Mouse (Mus musculus) kidney, embryonic 16.5 days (tissue): ENCODE data around the gene Emx1. TPM values are rescaled to one million over a fixed set of nuclear protein-coding genes. Genes with fewer than 3 reads are reported as not detected.
A peak's percentile ranks its signal among the peaks of the same experiment; 100 is the strongest.
"Not testable (repeated sequence)": the region's sequence is repeated elsewhere in the genome, so short reads cannot be mapped to it uniquely, and the experiment has no call there.

Source experiments
- ATAC-seq: fragments of 200-750 bp; cut with Nextera tagmentation; 2 replicates; pipeline ENCODE4 v1.8.0; 2017; ENCODE audit warnings: moderate TSS enrichment; ENCODE audit not compliant: low FRiP score, low TSS enrichment
- H3K27ac ChIP-seq: fragments of 300-500 bp; sonication (generic); 2 replicates; pipeline ENCODE4 v1.5.1; 2014; ENCODE audit warnings: low read length
- H3K27me3 ChIP-seq: fragments of 300-500 bp; sonication (generic); 2 replicates; pipeline ENCODE4 v1.6.1; 2014; ENCODE audit warnings: low read length, control low read depth, mixed read lengths; ENCODE audit not compliant: insufficient read depth
- H3K36me3 ChIP-seq: fragments of 300-500 bp; sonication (generic); 2 replicates; pipeline ENCODE4 v1.6.1; 2014; ENCODE audit warnings: low read length, control low read depth, mixed read lengths; ENCODE audit not compliant: insufficient read depth
- H3K4me1 ChIP-seq: fragments of 300-500 bp; sonication (generic); 2 replicates; pipeline ENCODE4 v1.6.1; 2014; ENCODE audit warnings: low read length, control low read depth, mixed read lengths; ENCODE audit not compliant: insufficient read depth
- H3K4me2 ChIP-seq: fragments of 300-500 bp; sonication (generic); replicated peaks from 2 replicates; pipeline ENCODE4 v1.6.1; 2014; ENCODE audit warnings: low read depth, low read length
- H3K4me3 ChIP-seq: fragments of 300-500 bp; sonication (generic); 2 replicates; pipeline ENCODE4 v1.5.1; 2014; ENCODE audit warnings: mild to moderate bottlenecking, low read length
- H3K9ac ChIP-seq: fragments of 300-500 bp; sonication (generic); replicated peaks from 2 replicates; pipeline ENCODE4 v1.6.1; 2014; ENCODE audit warnings: low read length
- H3K9me3 ChIP-seq: fragments of 300-500 bp; sonication (generic); 2 replicates; pipeline ENCODE4 v1.6.1; 2016; ENCODE audit warnings: low read length, control low read depth
- WGBS: fragments of 180-500 bp; shearing (Covaris S2); extraction: QIAGEN DNeasy Blood & Tissue Kit; methylation state at CpG from one replicate; pipeline ENCODE4 v1.1.7; 2014; 5-methylcytosine and 5-hydroxymethylcytosine counted together
- polyA plus RNA-seq: library from polyadenylated mRNA; unstranded; fragments of >200 nt; fragmentation: Nextera tagmentation; extraction: Ambion mirVana; gene quantifications from 2 replicates; pipeline ENCODE4 v1.2.1, GENCODE M21; 2015

Gene Emx1
- polyA plus RNA-seq, 1 experiment from 2014 or later: 19.7 TPM

DNA sequence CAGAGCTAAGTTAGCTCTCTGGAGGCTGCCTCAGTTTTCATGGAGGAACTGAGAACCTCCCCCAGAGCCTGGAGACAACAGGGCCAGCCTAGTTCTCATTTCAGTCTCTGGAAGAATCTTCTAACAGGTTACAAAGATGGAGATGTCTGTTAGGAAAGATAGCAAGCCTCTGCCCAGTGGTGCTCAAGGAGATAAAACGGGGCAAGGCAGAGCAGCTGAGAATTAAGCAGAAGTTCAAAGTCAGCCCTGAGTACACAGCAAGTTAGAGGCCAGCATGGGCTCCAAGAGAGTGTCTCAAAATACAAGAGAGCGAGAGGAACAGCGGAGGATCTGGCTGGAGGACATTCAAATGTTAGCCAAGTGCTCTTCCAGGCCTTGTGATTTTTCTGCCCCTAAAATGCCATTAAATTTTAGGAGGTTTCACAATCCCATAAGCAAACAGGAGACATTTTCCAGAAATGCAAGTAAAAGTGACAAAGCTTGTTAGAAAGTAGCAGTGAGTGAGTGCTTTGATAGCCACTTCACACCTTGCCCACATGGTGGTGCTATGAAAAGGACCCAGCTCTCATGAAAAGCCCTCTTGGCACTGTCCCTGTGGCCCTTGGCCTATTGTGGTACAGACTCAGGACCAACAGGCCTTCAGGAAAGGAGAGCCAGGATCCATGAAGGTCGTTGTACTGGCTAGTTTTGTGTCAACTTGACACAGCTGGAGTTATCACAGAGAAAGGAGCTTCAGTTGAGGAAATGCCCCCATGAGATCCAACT is 29.0 kb upstream of the Emx1 start:
- not testable (repeated sequence) for H3K27me3 ChIP-seq, H3K9ac ChIP-seq, ATAC-seq, H3K36me3 ChIP-seq, H3K9me3 ChIP-seq, H3K4me3 ChIP-seq, H3K27ac ChIP-seq, H3K4me2 ChIP-seq
- H3K4me1 ChIP-seq: peaks cover 12% of the 10 kb centered on the region; the same call in 1 of the 2 replicates
- 78% methylated on average over 4 of the region's 4 CpGs for WGBS

DNA sequence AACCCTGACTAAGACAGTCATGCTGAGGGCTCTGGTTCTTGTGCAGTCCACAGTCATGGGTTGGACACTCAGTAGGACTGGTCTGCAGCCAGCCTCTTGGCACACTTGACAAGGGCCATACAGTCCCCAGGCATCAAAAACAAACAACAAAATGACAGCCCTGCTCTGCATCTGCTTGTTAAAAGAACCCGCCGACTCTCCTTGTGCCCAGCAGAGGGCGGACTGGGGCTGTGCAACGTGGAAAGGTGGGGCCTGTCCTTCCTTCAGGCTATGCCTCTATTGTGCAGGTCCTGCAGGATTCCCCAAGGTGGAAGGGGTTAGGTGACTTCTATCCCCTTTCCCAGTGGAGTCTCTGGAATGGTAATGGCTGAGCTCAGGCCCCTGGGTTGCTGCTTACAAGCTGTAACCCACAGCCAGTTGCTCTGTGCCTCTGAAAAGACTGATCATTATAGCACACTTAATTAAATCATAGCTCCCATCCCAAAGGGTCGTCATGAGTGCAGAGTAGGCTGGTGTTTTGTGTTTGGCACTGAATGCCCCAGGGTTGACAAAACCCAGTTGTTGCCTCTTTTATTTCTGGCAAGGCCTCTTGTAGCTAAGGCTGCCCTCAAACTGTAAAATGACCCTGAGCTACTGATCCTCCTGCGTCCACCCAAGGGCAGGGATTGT is 28.0 kb upstream of the Emx1 start:
- ATAC-seq: 0 out of 2 replicates have a peak, but pooled peaks have one; percentile 20
- H3K4me3 ChIP-seq, H3K36me3 ChIP-seq, H3K27me3 ChIP-seq, H3K27ac ChIP-seq, H3K4me2 ChIP-seq, H3K9me3 ChIP-seq, H3K9ac ChIP-seq: not testable (repeated sequence)
- H3K4me1 ChIP-seq: peaks cover 12% of the 10 kb centered on the region; the same call in 1 of the 2 replicates
- WGBS: 26% methylated on average over 6 of the region's 6 CpGs

DNA sequence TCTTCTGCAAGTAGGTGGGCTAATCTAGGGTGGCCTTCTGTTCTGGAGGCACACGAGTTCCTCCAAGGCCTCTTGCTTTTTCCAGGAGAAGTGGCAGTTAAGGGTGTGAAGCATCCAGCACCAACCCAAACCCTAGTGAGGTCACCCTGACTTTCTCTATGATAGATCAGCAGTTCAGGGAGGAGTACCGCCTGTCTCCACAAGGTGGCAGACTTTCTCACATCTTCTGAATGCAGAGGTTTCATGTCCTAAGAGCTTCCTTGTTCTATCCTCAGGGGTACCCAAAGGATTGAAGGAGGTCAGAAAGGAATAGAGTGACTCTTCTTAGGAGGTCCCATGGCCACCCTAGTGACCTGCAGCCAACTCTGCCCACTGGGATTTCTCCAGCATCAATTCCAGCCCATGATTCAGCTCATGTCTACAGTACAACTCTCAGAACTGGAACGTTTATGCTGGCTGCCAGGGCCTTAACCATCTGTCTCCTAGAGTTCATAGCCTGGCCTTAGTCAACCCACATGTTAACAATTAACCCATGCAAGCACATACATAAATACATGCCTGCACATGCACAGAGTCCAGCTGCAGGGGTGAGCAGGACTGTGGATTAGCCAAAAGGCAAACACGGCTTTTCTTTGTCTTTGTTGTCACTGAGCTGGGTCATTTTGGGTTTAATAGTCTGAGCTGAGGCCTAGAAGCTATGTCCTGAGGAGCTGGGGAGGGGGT is 26.9 kb upstream of the Emx1 start:
- H3K27me3 ChIP-seq: no peaks in the 10 kb centered on the region
- no peak overlapping the region for H3K4me2 ChIP-seq
- H3K9me3 ChIP-seq: no peaks in the 10 kb centered on the region
- 45% methylated on average over 4 of the region's 4 CpGs for WGBS
- peaks cover 5% of the 10 kb centered on the region; the same call in 1 of the 2 replicates for H3K4me1 ChIP-seq
- no peak overlapping the region for H3K27ac ChIP-seq
- H3K36me3 ChIP-seq: no peaks in the 10 kb centered on the region
- H3K9ac ChIP-seq: no peak overlapping the region
- ATAC-seq: 0 out of 2 replicates have a peak, but pooled peaks have one; percentile 57
- H3K4me3 ChIP-seq: no peak overlapping the region

DNA sequence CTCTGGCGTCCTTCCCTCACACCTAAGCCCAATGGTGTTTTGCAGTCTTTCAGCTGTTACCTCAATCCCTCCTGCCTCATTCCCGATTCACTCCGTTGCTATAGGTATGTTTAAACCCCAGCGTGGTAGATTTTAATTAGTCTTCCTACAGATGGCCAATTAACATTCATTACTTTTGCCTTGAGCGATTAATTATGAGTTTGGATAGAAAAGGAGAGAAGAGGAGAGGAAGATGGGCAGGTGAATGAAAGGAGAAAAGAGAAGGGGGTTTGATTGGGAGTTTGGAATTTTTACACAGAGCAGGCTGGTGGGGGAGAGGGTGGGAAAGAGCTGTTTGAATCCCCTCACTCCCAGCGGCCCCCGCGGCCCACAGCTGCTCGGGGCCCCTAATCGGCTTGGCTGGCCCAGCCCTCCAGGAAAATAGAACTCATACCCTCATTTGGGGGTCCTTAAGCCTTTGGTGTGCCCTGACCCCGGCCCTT is 21.8 kb upstream of the Emx1 start:
- H3K27ac ChIP-seq: no peak overlapping the region
- 0 out of 2 replicates have a peak, but pooled peaks cover 3% of the 10 kb centered on the region for H3K27me3 ChIP-seq
- H3K4me1 ChIP-seq: no peaks in the 10 kb centered on the region
- H3K9me3 ChIP-seq: no peaks in the 10 kb centered on the region
- H3K4me2 ChIP-seq: no peak overlapping the region
- H3K4me3 ChIP-seq: no peak overlapping the region
- 64% methylated on average over 11 of the region's 11 CpGs for WGBS
- no peaks in the 10 kb centered on the region for H3K36me3 ChIP-seq
- ATAC-seq: no peak
- H3K9ac ChIP-seq: no peak overlapping the region

DNA sequence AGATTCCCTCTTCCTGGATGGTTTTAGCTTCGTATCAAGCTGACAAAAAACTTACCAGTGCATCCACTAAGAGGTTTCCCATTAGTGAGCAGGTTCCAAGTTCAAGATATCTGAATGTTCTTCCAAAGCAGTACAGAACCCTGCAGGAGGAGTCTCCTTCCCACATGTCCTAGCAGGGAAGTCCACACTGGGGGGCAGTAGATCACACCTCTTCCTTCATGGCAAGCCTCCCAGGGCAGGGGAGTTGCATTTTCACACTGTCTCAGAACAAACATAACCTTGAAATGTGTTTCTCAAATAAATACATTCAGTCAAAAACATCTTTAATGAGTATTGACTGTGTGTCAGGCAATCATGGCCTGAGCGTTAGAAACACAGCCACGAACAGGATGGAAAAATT is 7.7 kb upstream of the Emx1 start:
- H3K27ac ChIP-seq: no peak overlapping the region
- no peaks in the 10 kb centered on the region for H3K36me3 ChIP-seq
- H3K4me1 ChIP-seq: no peaks in the 10 kb centered on the region
- ATAC-seq: no peak
- peaks cover 15% of the 10 kb centered on the region for H3K27me3 ChIP-seq
- H3K9ac ChIP-seq: no peak overlapping the region
- H3K4me3 ChIP-seq: no peak overlapping the region
- 84% methylated on average over 3 of the region's 3 CpGs for WGBS
- H3K4me2 ChIP-seq: no peak overlapping the region
- H3K9me3 ChIP-seq: no peaks in the 10 kb centered on the region

DNA sequence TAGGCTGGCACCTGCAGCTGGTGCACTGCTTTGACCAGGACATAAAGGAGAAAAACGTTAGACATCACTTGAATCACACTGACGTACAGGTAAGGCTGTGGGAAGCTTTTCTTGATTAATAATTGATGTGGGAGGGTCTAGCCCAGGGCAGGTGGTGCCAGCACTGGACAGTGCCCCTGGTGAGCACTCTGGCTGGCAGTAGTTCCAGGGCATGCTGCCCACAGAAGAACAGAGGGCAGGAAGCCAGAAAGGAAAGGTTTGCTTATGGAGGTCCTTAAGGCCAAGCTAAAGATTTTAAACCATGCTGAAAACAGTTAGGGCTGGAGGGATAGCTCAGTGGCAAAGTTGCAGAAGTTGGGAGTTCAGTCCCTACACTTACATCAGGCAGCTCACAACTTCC is 7.2 kb upstream of the Emx1 start:
- Histone ChIP-seq H3K4me2 (no peak overlapping the region), H3K9me3 (no peaks in the 10 kb centered on the region), H3K27ac (no peak overlapping the region), H3K27me3 (peaks cover 16% of the 10 kb centered on the region), H3K9ac (no peak overlapping the region), H3K4me3 (no peak overlapping the region), H3K36me3 (no peaks in the 10 kb centered on the region), H3K4me1 (no peaks in the 10 kb centered on the region)
- WGBS: 65% methylated on average over 2 of the region's 2 CpGs
- ATAC-seq: no peak

DNA sequence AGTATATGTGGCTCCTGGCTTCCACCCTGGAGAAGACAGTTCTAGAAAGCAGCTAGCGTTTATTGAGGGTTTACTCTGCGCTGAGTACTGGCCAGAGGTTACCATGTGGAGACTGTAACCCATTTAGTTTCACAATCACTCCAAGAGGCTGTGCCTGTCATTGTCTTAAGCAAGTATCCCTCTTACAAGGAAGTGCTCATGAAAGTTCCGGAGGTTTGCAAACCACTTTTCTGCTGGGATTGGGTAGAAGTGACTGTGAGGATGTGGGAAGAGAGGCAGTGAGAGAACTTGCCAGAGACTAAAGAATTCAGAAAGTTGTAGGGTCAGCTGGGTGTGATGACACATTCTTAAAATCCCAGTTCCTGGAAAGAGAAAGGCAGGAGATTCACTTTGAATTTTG is 3.3 kb upstream of the Emx1 start:
- Histone ChIP-seq H3K36me3 (no peaks in the 10 kb centered on the region), H3K9me3 (no peaks in the 10 kb centered on the region), H3K4me3 (no peak overlapping the region), H3K27me3 (peaks cover 54% of the 10 kb centered on the region), H3K9ac (no peak overlapping the region), H3K27ac (no peak overlapping the region), H3K4me1 (peaks cover 21% of the 10 kb centered on the region), H3K4me2 (no peak overlapping the region)
- no peak for ATAC-seq
- 58% methylated on average over 3 of the region's 3 CpGs for WGBS

DNA sequence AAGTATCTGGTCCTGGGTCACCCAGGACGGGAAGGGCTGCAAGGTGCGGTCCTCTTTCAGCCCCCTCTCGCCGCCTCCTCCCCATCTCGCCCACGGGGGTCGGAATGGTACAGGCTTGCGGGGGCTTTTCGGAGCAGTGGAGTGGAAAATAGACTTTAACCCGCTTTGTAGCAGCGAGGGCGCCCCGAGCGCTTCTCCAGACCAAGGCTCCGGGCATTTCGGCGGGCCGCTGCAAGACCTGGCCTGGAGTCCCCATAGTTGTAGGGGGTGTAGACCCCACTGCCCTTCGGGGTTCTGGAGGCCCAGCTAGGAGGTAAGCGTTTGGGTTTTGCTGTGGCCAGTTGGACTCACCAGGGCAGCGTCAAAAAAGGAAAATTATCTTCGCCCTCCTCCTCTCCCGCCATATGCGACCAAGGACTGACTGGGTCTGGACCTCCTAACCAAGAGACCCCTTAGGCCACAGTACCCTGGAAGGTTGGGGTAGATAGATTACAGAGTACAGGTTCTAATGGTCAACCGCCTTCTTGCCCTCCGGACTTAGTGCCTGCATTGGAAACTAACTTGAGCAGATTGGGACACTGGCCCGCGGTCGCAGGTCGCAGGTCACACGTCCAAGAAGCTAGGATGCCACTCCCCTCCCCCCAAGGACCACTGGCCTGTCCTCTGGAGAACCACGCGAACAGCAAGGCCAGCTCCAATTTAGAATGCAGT is 1.1 kb upstream of the Emx1 start:
- Histone ChIP-seq H3K27ac (no peak overlapping the region), H3K27me3 (peaks cover 76% of the 10 kb centered on the region), H3K9ac (no peak overlapping the region), H3K4me2 (peak overlapping the region; percentile 73), H3K9me3 (no peaks in the 10 kb centered on the region), H3K36me3 (no peaks in the 10 kb centered on the region), H3K4me3 (peak overlapping the region; percentile 53), H3K4me1 (peaks cover 38% of the 10 kb centered on the region)
- ATAC-seq: peak; percentile 57
- WGBS: 2% methylated on average over 33 of the region's 33 CpGs

DNA sequence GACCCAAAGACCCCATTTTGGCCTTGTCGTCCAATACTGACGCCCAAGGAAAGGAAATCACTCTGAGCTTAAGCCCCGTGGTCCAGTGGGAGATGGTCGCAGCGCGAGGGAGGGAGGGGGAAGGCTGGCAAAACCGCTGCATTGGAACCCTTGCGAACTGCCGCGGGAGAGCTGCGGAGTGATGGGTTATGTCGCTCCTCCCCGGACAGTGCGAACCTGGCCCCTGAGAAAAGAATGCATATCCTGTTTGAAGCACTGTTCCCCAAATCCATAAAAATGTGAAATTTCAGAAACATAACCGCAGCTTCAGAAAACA is 536 bp upstream of the Emx1 start:
- Histone ChIP-seq H3K27ac (no peak overlapping the region), H3K4me1 (peaks cover 38% of the 10 kb centered on the region), H3K27me3 (peaks cover 82% of the 10 kb centered on the region), H3K36me3 (no peaks in the 10 kb centered on the region), H3K4me2 (peak overlapping the region; percentile 73), H3K9ac (no peak overlapping the region), H3K4me3 (peak overlapping the region; percentile 53), H3K9me3 (no peaks in the 10 kb centered on the region)
- no peak for ATAC-seq
- WGBS: 1% methylated on average over 15 of the region's 15 CpGs
